Mouse (Mus musculus) neural tube, embryonic 10.5 days (tissue): ENCODE measurements at regions not wholly inside any gene's neighbourhood (a gene's known extent, or its start where the extent isn't known, plus 50 kb on each side); places are given as distances from the start of the nearest gene placed in this dataset.

Experiments used
- DNase-seq: peaks from one replicate; pipeline ENCODE4 v3.0.0-alpha.2; 2017; ENCODE audit warnings: low spot score; ENCODE audit errors: extremely low spot score

DNA sequence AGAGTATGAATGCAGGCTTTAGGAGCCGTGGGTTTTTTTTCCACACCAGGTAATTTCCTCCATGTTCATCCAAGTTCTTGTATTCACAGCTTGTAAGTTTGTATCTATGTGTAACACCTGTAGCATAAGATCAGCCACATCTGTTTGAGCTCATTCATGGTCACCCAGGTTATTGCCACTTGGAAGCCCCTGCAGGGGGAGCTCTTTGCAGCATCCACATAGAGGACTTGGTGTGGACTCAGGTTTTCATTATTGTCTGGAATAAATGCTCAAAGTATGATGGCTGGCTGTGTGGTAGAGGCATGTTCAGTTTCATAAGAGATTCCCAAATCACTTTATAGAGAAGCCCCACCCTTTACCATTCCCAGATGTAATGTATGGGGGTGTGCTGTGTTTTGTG is 452.4 kb upstream of the Cdh4 start:
- no peak for DNase-seq

DNA sequence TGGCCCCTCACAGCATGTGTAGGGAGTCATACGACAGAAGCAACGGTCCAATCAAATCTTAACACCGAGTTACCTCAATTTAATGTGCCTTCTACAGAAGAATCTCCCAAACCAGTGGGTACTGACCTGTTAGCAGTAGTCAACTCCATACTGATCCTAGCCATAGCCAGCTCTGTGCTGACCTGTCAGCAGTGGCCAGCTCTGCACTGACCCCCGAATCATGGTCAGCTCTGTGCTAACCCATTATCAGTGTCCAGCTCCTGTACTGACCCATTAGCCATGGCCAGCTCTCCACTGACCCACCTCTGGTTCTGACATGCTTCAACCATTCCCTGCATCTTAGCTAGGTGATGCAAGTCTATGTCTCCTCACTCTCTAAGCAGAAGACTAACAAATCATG is 451.3 kb upstream of the Cdh4 start:
- DNase-seq, result no peak

DNA sequence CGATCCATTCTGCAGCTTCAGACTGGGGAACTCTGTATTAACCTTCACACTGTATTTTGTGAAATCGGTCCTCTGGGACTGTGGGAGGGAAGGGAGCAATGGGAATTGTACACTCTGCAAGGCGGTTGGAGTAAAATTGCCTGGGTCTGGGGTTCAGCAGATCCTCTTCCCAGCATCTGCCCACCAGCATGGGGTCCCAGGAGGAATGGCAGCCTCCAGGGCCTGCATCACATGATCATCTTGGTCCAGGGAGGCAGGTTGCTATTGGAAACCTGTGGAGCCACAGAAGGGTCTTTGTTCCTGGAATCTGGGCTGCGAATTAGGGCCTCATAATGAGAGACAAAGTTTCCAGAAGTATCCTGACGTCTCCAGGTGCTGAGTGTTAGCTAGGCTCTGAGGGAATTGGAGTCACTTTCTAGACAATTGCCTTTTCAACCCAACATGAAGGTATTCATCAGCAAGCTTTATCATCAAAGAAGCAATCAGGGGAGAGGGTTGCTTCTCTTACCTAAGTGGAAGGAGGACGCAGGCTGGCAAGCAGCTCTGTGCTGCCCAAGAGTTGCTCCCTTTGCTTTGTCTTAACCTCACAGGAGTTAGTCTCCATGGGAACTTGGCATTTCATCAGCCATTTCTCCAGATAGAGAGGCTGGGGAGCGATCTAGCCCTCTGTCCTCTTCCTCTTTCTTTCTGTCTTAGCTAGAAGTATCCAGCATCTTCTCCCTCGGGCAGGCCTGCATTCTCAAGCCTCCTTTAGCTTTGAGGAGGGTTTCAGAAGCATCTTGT is 449.7 kb upstream of the Cdh4 start:
- no peak for DNase-seq

DNA sequence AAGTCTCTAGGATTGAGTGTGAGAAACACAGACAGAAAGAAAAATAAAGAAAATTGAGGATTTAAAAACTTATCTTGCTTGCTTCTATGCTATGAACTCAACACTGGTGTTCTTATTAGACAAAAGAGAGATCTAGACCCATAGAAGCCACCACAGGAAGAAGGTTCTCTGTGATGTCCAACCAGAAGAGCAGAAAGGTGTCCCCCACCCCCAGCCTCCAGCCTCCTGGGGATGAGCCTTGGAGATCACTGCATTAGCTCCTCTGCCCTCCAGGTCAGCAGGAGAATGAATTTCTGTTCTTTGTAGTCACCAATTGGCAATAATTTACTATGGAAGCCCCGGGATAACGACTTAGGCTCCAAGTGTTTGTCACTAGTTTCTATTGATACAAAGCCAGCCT is 444.3 kb upstream of the Cdh4 start:
- no peak for DNase-seq

DNA sequence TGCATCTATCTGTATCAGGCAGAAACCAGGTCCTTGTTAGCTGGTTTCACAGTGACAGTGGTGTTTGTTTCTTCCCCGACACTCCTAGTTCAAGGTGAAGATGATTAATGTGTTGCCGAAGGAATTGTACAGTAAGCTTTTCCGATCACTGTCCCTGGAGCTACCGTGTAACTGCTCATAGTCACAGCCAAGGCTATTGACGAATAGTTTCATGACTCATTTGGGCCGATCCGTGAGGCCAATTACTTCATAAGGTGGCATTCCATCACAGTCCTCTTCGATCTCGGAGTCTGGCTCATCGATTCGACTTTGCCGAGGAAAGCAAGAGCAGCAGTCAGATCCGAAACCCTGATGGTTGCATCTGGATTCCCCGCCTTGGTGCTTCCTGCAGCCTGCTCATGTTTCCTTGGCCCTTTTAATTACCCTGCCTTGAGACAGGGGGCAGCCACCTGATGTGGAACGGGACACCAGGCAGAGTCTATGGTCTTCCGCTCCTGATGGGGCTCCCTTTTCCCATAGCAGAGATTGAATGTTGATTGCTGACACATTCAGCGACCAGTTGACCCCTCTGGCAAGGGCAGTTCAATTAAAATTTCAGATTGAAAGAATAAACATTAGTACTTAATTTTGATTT is 441.7 kb upstream of the Cdh4 start:
- no peak for DNase-seq

DNA sequence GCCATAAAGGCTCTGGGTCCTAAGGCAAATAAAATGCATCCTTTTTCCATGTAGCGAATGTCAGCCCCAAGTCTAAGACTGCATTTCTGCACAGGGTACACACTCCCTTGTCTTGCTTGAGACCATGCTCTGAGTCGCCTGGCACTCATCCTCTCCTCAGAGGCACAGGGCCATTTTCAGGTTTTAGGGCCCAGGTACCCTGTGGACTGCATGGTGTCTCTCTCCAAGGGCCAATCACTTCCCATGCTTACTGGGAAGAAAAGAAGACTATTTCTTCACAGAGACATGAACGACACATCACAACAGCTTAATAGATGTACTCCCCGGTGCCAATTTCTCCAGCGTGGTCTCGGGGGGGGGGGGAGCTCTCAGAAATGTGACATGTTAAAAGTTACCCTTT is 434.5 kb upstream of the Cdh4 start:
- no peak for DNase-seq

DNA sequence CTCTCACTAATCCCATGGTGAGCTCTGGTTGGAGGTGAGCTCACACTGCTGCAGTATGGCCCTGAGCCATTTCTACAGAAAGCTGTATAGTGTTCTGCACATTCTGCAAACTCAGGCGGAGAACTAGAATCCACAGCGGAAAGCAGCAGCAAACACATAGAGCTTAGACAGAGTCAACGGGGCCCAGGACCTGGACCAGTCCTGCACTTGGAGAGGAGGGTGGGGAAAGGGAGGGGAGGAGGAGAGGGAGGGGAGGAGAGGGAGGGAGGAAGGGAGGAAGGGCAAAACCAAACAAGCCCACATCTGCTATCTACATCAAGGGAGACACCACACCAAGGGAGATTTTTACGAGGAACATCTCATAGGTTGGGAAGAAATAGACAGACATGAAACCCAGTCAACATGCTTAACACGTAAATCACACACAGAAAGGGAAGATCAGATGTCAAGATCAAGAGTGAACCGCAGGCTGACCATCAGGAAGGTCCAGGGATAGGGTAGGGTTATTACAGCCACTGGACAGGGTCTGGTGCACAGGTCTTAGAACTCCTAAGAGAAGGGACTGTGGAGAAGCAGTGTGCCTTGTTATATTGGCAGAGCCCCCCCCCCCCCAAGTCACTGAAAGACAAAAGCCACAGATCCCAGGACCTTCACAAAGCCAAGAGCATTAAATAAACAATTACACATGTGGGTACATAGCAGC is 428.2 kb upstream of the Cdh4 start:
- DNase-seq, result no peak

DNA sequence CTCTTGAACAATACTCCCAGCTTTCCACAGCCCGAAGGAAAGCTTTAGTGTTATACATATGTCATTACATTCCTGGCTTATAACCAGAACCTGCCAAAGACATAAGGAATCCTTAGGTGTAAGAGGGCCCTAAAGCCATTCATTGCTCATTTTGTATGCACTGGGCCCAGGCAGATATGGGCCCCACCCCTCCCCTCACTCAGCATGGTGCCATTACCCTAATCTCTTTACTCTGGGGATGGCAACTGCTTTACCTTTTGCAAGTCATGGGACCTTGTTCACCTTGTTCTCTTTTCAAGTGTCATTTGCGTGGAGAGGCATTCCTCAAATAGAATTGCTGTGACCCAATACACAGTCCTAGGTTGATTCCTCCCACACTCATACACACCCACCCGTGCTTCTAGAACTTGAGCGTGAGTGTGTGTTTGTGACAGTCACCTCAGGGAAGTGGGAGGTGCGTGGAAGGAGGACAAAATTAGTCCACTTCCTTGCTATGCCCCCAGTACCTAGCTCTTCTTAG is 419.5 kb upstream of the Cdh4 start:
- DNase-seq, result no peak

DNA sequence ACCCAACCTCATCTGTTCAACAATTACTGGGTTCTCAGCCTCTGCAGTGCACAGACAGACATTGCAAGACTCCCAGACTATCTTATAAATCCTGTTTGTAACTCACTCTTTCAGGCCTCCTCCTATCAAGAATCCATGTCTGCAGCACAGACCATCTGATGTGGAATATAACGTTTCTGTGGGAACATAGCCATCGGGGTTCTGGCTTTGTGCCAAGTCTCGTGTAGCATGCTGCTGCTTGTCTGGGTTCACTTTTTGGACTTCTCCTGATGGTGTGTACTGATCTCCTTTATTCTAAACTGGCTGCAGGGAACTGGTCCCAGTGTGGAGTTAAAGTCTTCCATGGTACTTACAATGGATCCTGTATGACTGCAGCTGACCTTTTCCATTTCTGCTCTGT is 418.0 kb upstream of the Cdh4 start:
- DNase-seq, result no peak

DNA sequence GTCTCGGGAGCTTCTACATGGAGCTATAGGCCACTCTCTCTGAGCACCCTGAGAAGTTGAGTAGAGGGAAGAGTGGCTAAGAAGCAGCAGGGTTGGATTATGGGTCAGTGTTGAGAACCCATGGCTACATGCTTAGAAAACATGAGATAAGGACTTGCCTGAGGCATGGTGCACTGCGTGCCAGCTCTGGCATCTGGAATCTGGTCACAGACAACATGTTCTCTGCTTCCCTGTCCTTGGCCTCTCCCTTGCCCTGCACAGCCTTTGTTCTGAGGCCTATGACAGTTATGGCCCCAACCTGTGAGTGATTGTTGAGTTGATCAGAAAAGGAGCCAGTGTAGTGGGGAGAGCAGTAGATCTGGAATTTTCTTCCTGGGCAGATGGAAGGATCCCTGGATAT is 409.1 kb upstream of the Cdh4 start:
- DNase-seq, result no peak

DNA sequence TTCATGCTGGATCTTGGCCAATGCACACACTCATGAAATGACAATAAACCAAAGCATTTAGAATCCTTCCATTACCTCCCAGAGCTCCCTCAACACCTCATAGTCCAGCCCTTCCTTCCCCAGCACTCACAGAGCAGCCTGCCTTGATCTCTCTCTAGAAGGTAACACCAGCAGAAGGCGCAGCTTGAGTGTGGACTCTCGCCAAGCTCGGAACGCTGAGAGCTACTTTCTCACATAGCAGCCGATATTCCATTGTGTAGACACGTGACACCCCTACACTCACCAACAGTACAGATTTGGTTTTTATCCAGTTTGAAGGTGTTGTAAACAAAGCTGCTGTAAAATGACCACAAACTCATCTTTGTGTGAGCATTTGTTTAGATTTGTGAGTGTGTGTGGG is 406.8 kb upstream of the Cdh4 start:
- no peak for DNase-seq

DNA sequence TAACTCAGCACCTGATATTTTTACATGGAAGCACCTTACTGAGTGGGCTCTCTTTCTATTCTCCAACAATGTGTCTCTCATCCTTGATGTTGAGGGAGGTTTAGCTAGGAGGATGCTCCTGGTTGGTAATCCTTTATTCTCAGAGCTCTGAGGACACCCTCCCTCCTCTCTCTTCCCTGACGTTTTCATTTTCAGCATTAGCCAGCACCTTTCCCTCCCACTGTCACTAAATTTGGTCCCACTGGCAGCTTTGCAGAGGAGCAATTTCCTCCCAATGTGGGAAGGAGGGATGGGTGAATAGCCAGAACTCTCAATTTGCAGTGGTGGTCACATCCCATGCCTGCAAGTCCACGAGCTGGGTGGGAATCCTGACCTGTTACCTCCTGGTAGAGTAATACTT is 402.5 kb upstream of the Cdh4 start:
- DNase-seq, result no peak

DNA sequence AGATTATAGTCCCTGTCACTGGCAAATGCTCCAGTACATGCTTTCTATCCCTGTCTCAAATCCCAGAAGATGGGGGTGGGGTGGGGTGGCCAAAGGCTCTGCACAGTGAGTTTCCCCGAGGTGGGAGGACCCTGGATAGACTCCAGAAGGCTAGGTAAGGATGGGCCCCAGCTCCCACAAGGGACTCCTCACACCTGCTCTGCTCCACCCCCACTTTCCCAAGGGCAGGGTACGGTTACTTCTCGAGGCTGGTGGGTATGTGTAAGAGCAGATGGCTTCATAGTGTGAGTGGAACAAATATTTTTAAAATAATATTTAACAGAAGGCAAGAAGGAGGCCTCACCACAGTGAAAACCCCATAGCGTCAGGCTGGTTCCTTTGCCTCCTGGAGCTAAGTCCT is 398.6 kb upstream of the Cdh4 start:
- no peak for DNase-seq

DNA sequence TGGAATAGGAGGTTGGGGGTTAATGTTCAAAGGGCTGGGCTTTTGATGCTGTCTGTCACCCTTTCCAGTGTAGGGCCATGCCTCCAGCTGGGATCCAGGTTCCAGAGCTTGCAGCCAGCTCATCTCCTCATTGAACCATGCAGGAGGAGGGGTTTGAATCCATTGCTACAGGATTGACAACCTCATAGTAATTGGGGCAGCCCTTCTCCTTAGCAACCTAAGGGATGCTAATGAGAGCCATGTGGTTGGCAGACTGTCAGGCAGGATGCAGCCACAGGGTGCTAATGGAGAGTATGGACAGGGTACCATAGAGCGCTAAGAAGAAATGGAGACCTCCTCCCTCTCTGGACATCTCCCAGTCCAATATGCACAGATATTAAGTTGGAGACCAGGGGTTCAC is 396.9 kb upstream of the Cdh4 start:
- DNase-seq, result no peak

DNA sequence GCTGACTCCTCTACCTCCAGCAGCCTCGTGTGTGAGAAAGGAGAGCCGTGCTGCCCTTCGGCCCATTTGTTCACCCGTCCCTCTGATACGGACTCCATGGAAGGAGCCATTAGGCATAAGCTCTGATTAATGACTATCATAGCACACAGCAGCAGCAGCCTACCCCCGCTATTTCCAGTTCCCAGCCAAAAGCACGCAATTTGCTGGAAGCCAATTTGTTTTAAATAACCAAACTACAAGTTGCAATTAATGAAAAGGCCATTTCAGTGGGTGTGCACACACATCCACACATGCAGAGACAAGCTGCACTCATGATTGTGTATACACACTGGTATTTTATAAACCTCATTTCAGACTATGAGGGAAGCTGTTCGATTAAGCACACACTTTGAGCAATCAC is 387.8 kb upstream of the Cdh4 start:
- DNase-seq, result no peak

DNA sequence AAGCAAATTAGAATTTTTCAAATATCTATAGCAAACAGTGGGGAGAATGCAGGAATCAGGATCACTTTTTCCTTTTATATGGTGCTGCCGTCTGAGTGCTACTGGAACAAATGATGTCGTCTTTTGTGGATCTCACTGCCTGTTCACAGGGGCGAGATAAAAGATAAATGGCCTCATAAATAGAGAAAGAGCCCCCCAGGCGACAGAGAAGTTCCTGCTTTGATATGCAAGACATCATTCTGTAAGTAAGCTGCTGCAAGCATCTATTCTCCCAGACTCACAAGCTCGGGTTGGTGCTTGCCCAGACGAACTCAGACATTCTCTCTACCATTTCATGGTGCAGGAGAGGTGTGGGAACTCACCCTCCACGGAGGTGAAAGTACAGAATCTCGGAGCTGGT is 377.6 kb upstream of the Cdh4 start:
- DNase-seq, result no peak

DNA sequence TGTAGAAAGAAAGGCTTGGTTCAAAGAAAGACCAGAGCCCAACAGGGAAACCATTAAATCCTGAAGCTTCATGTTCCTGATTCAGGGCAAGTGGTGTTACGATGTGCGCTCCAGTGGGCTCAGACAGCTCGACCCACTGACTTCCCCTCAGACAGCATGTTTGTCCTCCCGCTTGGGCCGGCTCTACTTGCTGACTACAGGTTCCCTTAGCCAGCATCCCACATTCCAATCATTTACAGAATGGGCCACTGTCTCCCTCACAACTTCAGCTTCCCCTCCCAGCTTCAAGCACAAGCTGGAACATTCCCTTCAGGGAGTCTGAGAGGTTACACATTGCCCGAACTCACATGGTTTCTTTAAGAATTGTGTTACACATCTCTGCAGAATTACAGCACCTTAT is 372.7 kb upstream of the Cdh4 start:
- no peak for DNase-seq

DNA sequence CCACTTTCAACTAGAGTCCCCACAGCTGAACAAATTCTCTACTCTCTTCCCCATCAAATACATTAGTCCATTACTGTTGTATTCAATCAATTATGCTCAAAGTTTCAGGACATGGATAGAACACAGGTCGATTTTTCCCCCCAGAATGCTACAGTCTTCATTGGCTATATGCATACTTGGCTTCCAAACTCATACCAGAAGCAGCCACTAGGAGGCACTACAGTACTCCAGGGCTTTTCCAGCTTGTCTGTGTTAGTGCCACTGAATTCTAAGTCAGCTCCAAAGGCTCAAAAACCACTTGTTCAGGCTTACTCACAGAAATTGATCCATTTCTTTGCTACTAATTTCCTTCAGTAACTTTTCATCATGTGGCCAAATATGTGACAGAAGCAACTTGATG is 371.9 kb upstream of the Cdh4 start:
- peak; percentile 53 for DNase-seq

DNA sequence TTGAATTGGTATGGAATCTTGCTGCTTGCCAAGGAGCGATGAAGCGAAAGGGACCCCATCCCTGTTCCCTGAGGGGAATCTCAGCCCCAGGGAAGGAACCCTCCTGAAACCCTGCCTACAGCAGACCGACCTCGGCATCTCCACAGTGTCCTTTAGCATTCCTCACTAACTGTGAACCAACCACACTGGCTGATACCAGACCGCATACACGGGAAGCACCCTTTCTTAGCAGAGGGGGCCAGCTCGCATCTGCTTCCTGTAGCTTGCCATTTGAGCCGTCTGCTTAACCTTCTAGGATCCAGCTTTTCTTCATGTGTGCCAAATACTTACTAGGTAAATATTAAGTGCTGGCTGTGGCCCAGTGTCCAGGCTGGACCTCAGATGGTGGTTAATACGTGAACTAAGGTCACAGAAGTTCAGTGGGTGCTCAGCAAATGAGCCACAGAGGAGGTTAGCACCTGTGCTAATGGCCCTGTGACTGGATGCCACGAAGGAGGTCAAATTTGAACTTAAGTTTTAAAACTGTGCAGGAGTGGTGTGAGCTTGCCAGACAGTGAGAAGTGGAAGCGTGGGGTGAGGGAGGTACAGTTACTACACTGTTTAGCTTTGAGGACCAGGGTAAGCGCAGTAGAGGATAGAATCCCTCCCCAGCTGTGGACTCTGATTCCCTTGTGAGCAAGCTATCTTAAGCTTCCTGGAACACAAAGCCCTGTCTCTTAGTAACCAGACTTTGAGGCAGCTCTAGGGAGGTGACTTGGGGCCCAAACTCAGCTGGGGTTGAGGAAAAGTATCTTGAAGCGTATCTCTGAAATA is 361.6 kb upstream of the Cdh4 start:
- DNase-seq, result no peak

DNA sequence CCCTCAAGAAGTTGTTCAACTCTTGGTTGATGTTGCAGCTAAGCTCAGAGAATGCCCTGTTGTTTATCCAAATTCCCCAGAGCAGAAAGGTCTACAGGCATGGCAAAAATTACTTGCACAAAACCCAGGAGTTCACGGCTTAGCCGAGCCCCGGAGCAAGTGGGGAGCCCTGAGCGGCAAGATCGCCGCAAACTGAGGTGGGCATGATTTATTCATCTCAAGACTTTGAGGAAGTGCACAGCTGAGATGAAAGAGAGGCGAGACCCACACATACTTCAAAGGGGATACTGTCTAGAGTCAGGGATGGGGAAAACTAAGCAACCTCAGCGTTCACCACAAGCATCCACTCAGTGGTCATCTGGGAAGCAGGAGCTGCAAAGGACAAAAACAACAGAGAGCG is 355.3 kb upstream of the Cdh4 start:
- no peak for DNase-seq

DNA sequence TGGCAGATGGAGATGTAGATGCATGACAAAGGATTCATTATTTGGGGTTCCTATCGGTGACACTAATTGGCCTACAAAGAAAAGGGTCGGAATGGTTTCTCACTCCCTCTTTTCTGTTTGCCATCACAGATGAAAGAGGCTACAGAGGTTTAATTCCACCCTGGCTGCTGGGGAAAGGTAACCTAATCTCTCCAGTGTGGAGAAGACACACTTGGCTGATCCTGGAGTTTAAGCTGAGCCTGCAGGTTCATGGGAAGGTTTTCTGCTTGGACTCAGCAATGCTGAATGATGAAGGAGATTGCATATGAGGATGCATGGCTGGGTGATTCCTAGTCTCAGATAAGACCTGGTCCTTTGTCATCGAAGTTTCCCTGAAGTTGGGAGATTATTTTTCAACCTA is 350.8 kb upstream of the Cdh4 start:
- no peak for DNase-seq

DNA sequence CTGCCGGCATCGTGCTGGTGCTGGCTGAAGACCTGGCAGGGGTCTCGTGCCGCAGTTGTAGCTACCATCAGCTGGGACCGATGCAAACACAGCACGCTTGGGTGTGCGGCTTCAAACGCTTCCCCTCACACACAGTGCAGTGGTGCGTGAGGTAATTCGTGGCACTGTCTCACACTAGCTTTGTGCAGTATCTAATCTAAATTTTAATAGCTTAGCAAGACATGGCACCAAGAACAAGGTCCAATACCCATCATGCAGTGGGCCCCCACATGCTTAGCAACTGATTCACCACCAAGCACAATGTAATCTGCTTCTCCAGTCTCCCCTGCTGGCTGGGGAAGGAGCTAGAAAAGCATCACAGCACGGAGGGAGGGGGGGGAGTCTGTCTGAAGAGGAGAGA is 348.2 kb upstream of the Cdh4 start:
- DNase-seq, result no peak
